Mouse (Mus musculus) cortical plate, adult 2 months (tissue): ENCODE results near the gene Cpne4.
A peak's percentile ranks its signal among the peaks of the same experiment; 100 is the strongest.

Experiments used
- CTCF ChIP-seq: fragments of 200-500 bp; IDR thresholded peaks from 2 replicates; pipeline ENCODE4 v1.5.1; 2011; ENCODE audit warnings: mild to moderate bottlenecking, control low read depth, low read length; ENCODE audit not compliant: insufficient read depth; ENCODE audit errors: extremely low read depth
- POLR2A ChIP-seq: fragments of 200-500 bp; IDR thresholded peaks from 2 replicates; pipeline ENCODE4 v1.6.1; 2011; ENCODE audit warnings: mild to moderate bottlenecking, low read length, control low read depth; ENCODE audit not compliant: insufficient read depth; ENCODE audit errors: extremely low read depth

DNA sequence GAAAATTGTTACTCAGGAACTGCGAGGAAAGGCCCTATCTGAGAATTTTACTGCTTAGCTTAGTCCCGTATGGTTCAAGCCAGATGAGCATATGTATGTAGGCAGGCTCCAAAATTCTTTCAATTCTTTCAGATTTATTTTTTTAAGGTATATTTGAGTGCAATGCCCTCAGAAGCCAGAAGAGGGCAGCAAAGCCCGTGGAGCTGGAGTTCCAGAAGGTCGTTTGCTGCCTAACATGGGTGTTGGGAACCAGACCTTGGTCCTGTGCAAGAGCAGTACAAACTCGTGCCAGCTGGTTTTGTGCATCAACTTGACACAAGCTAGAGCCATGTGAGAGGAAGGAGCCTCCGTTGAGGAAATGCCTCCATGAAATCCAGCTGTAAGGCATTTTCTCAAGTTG lies 11.6 kb upstream of the Cpne4 start:
- TF ChIP-seq POLR2A: no peak
- peak; percentile 37; the same call in 1 of the 2 replicates for TF ChIP-seq CTCF
